Mouse (Mus musculus): Measurements from ENCODE around the gene Prl3d1. TPM values are rescaled to one million over a fixed set of nuclear protein-coding genes. Genes with fewer than 3 reads are reported as not detected.
"Not testable (repeated sequence)": the region's sequence is repeated elsewhere in the genome, so short reads cannot be mapped to it uniquely, and the experiment has no call there.

The Prl3d1 gene
- total RNA-seq (2021) (not detected), polyA plus RNA-seq (2012; rRNA removed) (not detected in 2 replicates)
- long read RNA-seq: 0 reads

- not testable (repeated sequence) for DNase-seq
Measured at GRCm38 (mm10) chr13:27093890-27094289, at the start of gene Prl3d1. Gene Prl3d1, plus strand, starts transcription at chr13:27094190.

GRCm38 (mm10) chr13:27057270-27057669, 36.7 kb upstream of the Prl3d1 start, which contains the start of gene Prl:
Gene Prl, plus strand, starts transcription at chr13:27057570.
- DNase-seq: no peak

GRCm38 (mm10) chr13:27059177-27059576, 34.8 kb upstream of the Prl3d1 start:
- no peak for DNase-seq

DNA sequence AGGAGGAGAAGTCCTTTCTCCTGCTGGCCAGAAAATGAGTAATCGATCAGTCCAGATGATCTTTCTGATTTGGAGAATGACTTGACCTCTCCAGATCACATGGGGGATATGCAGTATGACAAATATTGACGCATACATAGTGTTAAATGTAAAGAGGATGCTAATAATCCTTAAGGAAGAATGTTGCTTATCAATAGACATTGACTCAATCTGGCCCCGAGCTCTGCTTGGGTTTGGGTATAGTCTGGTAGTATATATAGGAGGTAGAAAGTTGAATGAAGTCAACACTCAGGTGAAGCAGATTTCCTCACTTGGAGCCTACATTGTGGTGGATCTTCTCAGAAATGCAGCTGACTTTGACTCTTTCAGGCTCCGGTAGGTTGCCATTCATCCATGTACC, 27.4 kb downstream of the Prl3d1 start, which contains the start of gene Prl3d2:
Gene Prl3d2 (plus strand): TSS at position 301 of the 400 bp plus-strand sequence.
- DNase-seq: not testable (repeated sequence)

- DNase-seq: no peak
Measured at GRCm38 (mm10) chr13:27148264-27148663, 54.3 kb downstream of the Prl3d1 start.

Other genes with a start within 250 kb of the Prl3d1 start
- gene Prl, start 36.6 kb upstream of the Prl3d1 start, total RNA-seq (2021): not detected
- gene Prl, start 36.6 kb upstream of the Prl3d1 start, polyA plus RNA-seq (2012; rRNA removed): not detected in 2 replicates
- not detected for gene Prl3d2, start 27.5 kb downstream of the Prl3d1 start, total RNA-seq (2021)
- not detected in 2 replicates for gene Prl3d2, start 27.5 kb downstream of the Prl3d1 start, polyA plus RNA-seq (2012; rRNA removed)
- gene Prl3d3, start 62.6 kb downstream of the Prl3d1 start, total RNA-seq (2021): not detected
- gene Prl3d3, start 62.6 kb downstream of the Prl3d1 start, polyA plus RNA-seq (2012; rRNA removed): not detected in 2 replicates
- gene Prl3c1, start 102.5 kb downstream of the Prl3d1 start, total RNA-seq (2021): not detected
- not detected in 2 replicates for gene Prl3c1, start 102.5 kb downstream of the Prl3d1 start, polyA plus RNA-seq (2012; rRNA removed)
- gene Prl3b1, start 147.7 kb downstream of the Prl3d1 start, total RNA-seq (2021): not detected
- gene Prl3b1, start 147.7 kb downstream of the Prl3d1 start, polyA plus RNA-seq (2012; rRNA removed): not detected in 2 replicates
- not detected for gene Prl3a1, start 165.2 kb downstream of the Prl3d1 start, total RNA-seq (2021)
- not detected in 2 replicates for gene Prl3a1, start 165.2 kb downstream of the Prl3d1 start, polyA plus RNA-seq (2012; rRNA removed)
- not detected for gene Prl6a1, start 218.4 kb downstream of the Prl3d1 start, total RNA-seq (2021)
- not detected in 2 replicates for gene Prl6a1, start 218.4 kb downstream of the Prl3d1 start, polyA plus RNA-seq (2012; rRNA removed)

Measured in adrenal gland, adult 2 months (tissue).